Mouse (Mus musculus) intestine, postnatal 0 days (tissue): Measurements from ENCODE around the gene Osbp. TPM values are rescaled to one million over a fixed set of nuclear protein-coding genes. Genes with fewer than 3 reads are reported as not detected.
"Not testable (repeated sequence)": the region's sequence is repeated elsewhere in the genome, so short reads cannot be mapped to it uniquely, and the experiment has no call there.

Source experiments
- ATAC-seq: fragments of 200-750 bp; cut with Nextera tagmentation; 2 replicates; pipeline ENCODE4 v1.8.0; 2017; ENCODE audit warnings: mild to moderate bottlenecking, moderate TSS enrichment, moderate library complexity
- H3K27ac ChIP-seq: fragments of 300-500 bp; sonication (generic); 2 replicates; pipeline ENCODE4 v1.5.1; 2014; ENCODE audit warnings: mild to moderate bottlenecking, low read depth, low read length, moderate library complexity
- H3K27me3 ChIP-seq: fragments of 300-500 bp; sonication (generic); replicated peaks from 2 replicates; pipeline ENCODE4 v1.6.1; 2014; ENCODE audit warnings: low read length, mixed read lengths; ENCODE audit not compliant: control insufficient read depth, insufficient read depth
- H3K36me3 ChIP-seq: fragments of 300-500 bp; sonication (generic); 2 replicates; pipeline ENCODE4 v1.6.1; 2014; ENCODE audit warnings: mild to moderate bottlenecking, moderate library complexity; ENCODE audit not compliant: control insufficient read depth, insufficient read depth
- H3K4me1 ChIP-seq: fragments of 300-500 bp; sonication (generic); replicated peaks from 2 replicates; pipeline ENCODE4 v1.6.1; 2014; ENCODE audit warnings: antibody characterized with exemption, low read length, mixed read lengths; ENCODE audit not compliant: control insufficient read depth, insufficient read depth
- H3K4me2 ChIP-seq: fragments of 300-500 bp; sonication (generic); replicated peaks from 2 replicates; pipeline ENCODE4 v1.6.1; 2014; ENCODE audit warnings: low read depth, mild to moderate bottlenecking, moderate library complexity
- H3K4me3 ChIP-seq: fragments of 300-500 bp; sonication (generic); 2 replicates; pipeline ENCODE4 v1.5.1; 2014; ENCODE audit warnings: low read depth, low read length
- H3K9ac ChIP-seq: fragments of 300-500 bp; sonication (generic); 2 replicates; pipeline ENCODE4 v1.6.1; 2014; ENCODE audit warnings: mild to moderate bottlenecking, low read depth, low read length
- H3K9me3 ChIP-seq: fragments of 300-500 bp; sonication (generic); 2 replicates; pipeline ENCODE4 v1.6.1; 2016; ENCODE audit warnings: mixed run types; ENCODE audit not compliant: control insufficient read depth
- CTCF ChIP-seq: sonication (generic); IDR thresholded peaks from 2 replicates; pipeline ENCODE4 v1.5.1; 2016; ENCODE audit warnings: low read depth, mild to moderate bottlenecking, control low read depth, antibody characterized with exemption, moderate library complexity
- WGBS: fragments of 180-500 bp; shearing (Covaris S2); extraction: QIAGEN DNeasy Blood & Tissue Kit; methylation state at CpG from one replicate; pipeline ENCODE4 v1.1.7; 2014; 5-methylcytosine and 5-hydroxymethylcytosine counted together
- polyA plus RNA-seq: library from polyadenylated mRNA; unstranded; fragments of >200 nt; fragmentation: Nextera tagmentation; extraction: Ambion mirVana; gene quantifications from 2 replicates; pipeline ENCODE4 v1.2.1, GENCODE M21; 2015

Gene Osbp
- polyA plus RNA-seq, 1 experiment from 2014 or later, result 6.2 TPM

GRCm38 (mm10) chr19:11980471-11980870, 14.7 kb downstream of the Osbp start:
- no peak overlapping the region for H3K27ac ChIP-seq
- H3K36me3 ChIP-seq, result peaks cover 77% of the 10 kb centered on the region
- H3K27me3 ChIP-seq, result no peaks in the 10 kb centered on the region
- no peaks in the 10 kb centered on the region for H3K4me1 ChIP-seq
- no peak overlapping the region for H3K9ac ChIP-seq
- H3K9me3 ChIP-seq, result no peaks in the 10 kb centered on the region
- WGBS, result 91% methylated on average over 4 of the region's 4 CpGs
- ATAC-seq, result no peak
- no peak overlapping the region for H3K4me2 ChIP-seq
- TF ChIP-seq CTCF, result no peak
- no peak overlapping the region for H3K4me3 ChIP-seq

GRCm38 (mm10) chr19:11984614-11985013, 18.9 kb downstream of the Osbp start:
- WGBS, result 75% methylated on average over 5 of the region's 5 CpGs
- not testable (repeated sequence) for H3K27me3 ChIP-seq

GRCm38 (mm10) chr19:11987841-11988240, 22.1 kb downstream of the Osbp start:
- H3K4me2 ChIP-seq, result no peak overlapping the region
- ATAC-seq, result no peak
- no peak overlapping the region for H3K9ac ChIP-seq
- H3K27me3 ChIP-seq, result no peaks in the 10 kb centered on the region
- peaks cover 84% of the 10 kb centered on the region for H3K36me3 ChIP-seq
- no peak; the same call in 1 of the 2 replicates for TF ChIP-seq CTCF
- H3K4me1 ChIP-seq, result no peaks in the 10 kb centered on the region
- no peaks in the 10 kb centered on the region for H3K9me3 ChIP-seq
- no peak overlapping the region for H3K27ac ChIP-seq
- WGBS, result 85% methylated on average over 3 of the region's 3 CpGs
- H3K4me3 ChIP-seq, result no peak overlapping the region

More at GRCm38 (mm10) chr19:11984614-11985013, 18.9 kb downstream of the Osbp start:
- H3K4me3 ChIP-seq, H3K27ac ChIP-seq, H3K4me2 ChIP-seq, H3K4me1 ChIP-seq, H3K9ac ChIP-seq, H3K9me3 ChIP-seq, ATAC-seq: not testable (repeated sequence)
- peaks cover 90% of the 10 kb centered on the region for H3K36me3 ChIP-seq

GRCm38 (mm10) chr19:11989334-11989733, 23.6 kb downstream of the Osbp start:
- Histone ChIP-seq H3K36me3 (peaks cover 70% of the 10 kb centered on the region), H3K27ac (no peak overlapping the region), H3K4me2 (no peak overlapping the region), H3K27me3 (no peaks in the 10 kb centered on the region), H3K9ac (no peak overlapping the region), H3K4me1 (no peaks in the 10 kb centered on the region), H3K4me3 (no peak overlapping the region), H3K9me3 (no peaks in the 10 kb centered on the region)
- 94% methylated on average over 7 of the region's 7 CpGs for WGBS
- no peak for ATAC-seq
- TF ChIP-seq CTCF, result no peak

- Histone ChIP-seq H3K9ac (no peak overlapping the region), H3K27me3 (no peaks in the 10 kb centered on the region), H3K36me3 (peaks cover 51% of the 10 kb centered on the region), H3K4me3 (no peak overlapping the region), H3K4me1 (0 out of 2 replicates have a peak, but pooled peaks cover 4% of the 10 kb centered on the region), H3K4me2 (no peak overlapping the region), H3K9me3 (no peaks in the 10 kb centered on the region), H3K27ac (no peak overlapping the region)
- ATAC-seq, result no peak
- TF ChIP-seq CTCF, result no peak
- 89% methylated on average over 9 of the region's 9 CpGs for WGBS
Observed at GRCm38 (mm10) chr19:11992034-11992433, 26.3 kb downstream of the Osbp start.

GRCm38 (mm10) chr19:11992441-11993029, 26.8 kb downstream of the Osbp start:
- H3K9me3 ChIP-seq, result no peaks in the 10 kb centered on the region
- 50% methylated on average over 10 of the region's 10 CpGs for WGBS
- no peak overlapping the region for H3K4me3 ChIP-seq
- H3K4me1 ChIP-seq, result 0 out of 2 replicates have a peak, but pooled peaks cover 4% of the 10 kb centered on the region
- H3K27me3 ChIP-seq, result no peaks in the 10 kb centered on the region
- TF ChIP-seq CTCF, result 0 out of 2 replicates have a peak, but pooled peaks have one; percentile 2
- no peak overlapping the region for H3K27ac ChIP-seq
- H3K36me3 ChIP-seq, result peaks cover 46% of the 10 kb centered on the region
- H3K4me2 ChIP-seq, result no peak overlapping the region
- no peak for ATAC-seq
- no peak overlapping the region for H3K9ac ChIP-seq
